Mouse (Mus musculus): Measurements from ENCODE around the gene Wrap53. TPM values are rescaled to one million over a fixed set of nuclear protein-coding genes. Genes with fewer than 3 reads are reported as not detected.

Gene Wrap53
- polyA plus RNA-seq, 1 experiment from 2014 or later = 23.2 TPM

DNA sequence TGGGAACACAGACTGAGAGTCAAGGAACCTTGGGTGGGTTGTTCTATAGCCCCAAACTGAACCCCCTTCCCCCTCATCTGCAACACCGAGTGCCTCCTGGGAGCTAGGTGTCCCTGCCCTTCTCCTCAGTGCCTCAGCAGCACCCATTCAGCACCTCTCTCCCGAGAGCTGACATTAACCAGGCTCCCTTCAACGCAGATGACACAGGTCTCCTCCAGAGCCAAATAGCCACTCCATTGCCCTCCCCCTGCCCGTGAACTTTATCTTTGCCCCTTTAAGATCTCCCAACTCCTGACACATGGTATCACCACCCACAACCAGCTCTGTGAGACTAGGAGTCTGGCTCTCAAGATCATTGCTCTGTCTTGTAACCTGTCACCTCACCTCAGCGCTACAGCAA lies 20.9 kb downstream of the Wrap53 start:
- H3K9me3 ChIP-seq = no peaks in the 10 kb centered on the region
- no peaks in the 10 kb centered on the region; the same call in 1 of the 2 replicates for H3K36me3 ChIP-seq (replicated peaks)
- peak overlapping the region; percentile 90 for H3K9ac ChIP-seq
- H3K4me1 ChIP-seq = peaks cover 73% of the 10 kb centered on the region
- ATAC-seq (replicated peaks) = 0 out of 2 replicates have a peak, but pooled peaks have one; percentile 0
- H3K27ac ChIP-seq = peak overlapping the region; percentile 84
- no peaks in the 10 kb centered on the region for H3K27me3 ChIP-seq (replicated peaks)
- H3K4me2 ChIP-seq = peak overlapping the region; percentile 92
- peak overlapping the region; percentile 74 for H3K4me3 ChIP-seq
- 5% methylated on average over 5 of the region's 5 CpGs for WGBS

DNA sequence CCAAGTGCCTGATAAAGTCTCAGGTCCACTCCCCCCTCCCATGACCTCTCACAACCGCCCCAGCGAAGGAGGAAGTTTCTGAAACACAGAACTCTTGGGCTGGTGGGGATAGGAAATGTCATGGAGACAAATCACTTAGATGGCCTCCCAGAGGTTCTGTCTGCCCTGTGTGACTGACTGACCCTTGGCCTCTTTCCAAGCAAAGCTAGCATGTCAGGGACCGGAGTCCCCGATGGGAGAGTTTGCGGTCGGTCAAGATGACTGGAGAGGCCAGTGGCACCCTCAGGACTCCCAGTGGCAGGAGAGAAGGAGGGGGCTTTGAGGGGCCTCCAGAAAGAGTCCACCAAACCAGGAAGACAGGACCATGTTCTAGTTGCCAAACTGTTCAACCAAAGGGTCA lies 21.3 kb downstream of the Wrap53 start:
- H3K27ac ChIP-seq = peak overlapping the region; percentile 84

DNA sequence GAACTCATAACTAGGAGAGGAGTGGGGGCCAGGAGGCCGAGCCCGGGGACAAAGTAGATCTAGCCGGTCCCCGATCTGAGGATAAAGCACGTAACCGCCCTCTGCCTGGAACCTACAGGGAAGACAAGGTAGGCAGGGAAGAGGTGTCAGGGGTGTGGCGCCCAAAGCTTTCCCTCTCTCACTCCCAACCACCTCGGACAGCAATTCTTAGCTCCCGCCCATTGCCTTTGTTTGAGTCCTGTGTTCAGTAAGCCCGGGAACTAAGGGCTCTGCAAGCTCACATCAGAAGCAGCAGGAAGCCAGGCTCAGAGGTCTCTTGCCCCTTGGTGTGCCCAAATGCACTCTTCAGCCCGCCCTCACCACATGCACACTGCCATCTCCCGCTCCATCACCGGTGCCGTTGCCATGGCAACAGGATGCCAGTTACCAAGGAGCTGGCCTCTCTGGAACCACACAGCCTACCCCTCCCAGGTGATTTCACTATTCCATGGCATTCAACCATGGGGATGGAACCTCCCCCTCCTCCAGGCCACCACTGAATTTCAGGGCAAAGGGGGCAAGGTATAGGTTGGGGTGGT lies 22.6 kb downstream of the Wrap53 start:
- H3K4me3 ChIP-seq = peak overlapping the region; percentile 74
- H3K4me2 ChIP-seq = peak overlapping the region; percentile 92
- H3K27me3 ChIP-seq (replicated peaks) = no peaks in the 10 kb centered on the region
- no peaks in the 10 kb centered on the region; the same call in 1 of the 2 replicates for H3K36me3 ChIP-seq (replicated peaks)
- no peak for ATAC-seq (replicated peaks)
- peak overlapping the region; percentile 90 for H3K9ac ChIP-seq
- H3K9me3 ChIP-seq = no peaks in the 10 kb centered on the region
- peak overlapping the region; percentile 79 for H3K27ac ChIP-seq
- peaks cover 90% of the 10 kb centered on the region for H3K4me1 ChIP-seq
- WGBS = 4% methylated on average over 14 of the region's 14 CpGs

More for the DNA sequence above, 21.3 kb downstream of the Wrap53 start:
- Histone ChIP-seq H3K27me3 (replicated peaks) (no peaks in the 10 kb centered on the region), H3K9ac (peak overlapping the region; percentile 90), H3K4me3 (peak overlapping the region; percentile 74), H3K9me3 (no peaks in the 10 kb centered on the region), H3K4me2 (peak overlapping the region; percentile 92), H3K4me1 (peaks cover 77% of the 10 kb centered on the region), H3K36me3 (replicated peaks) (no peaks in the 10 kb centered on the region; the same call in 1 of the 2 replicates)
- WGBS = 18% methylated on average over 6 of the region's 6 CpGs
- ATAC-seq (replicated peaks) = no peak

DNA sequence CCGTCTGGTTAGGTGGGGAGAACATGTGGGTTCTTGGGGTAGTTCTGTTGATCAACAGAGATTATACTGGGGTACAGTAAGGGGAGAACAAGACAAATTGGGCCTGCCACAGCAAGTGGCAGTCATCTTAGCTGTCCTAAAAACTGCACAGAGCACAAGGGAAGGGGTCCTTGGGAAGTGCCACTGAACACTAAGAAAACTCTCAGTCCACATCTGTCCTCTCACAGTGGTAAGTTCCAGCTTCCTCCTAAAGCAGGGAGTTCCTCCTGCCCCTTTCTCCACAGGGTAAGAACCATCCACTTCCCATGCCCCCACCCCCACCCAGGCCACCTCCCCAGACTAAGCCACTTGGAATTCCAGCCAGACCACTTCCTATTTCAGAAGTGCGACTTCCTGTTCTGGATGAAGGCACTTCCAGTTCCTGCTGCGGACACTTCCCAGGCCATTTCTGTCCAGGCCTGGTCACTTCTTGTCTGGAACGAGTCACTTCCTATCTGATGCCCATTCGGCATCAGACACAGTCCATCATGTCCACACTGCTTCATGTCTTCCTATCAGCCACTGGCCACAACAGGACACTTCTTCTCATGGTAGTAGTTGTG lies 25.4 kb downstream of the Wrap53 start:
- Histone ChIP-seq H3K4me1 (peaks cover 74% of the 10 kb centered on the region), H3K4me2 (no peak overlapping the region), H3K27ac (peak overlapping the region; percentile 69), H3K36me3 (replicated peaks) (no peaks in the 10 kb centered on the region; the same call in 1 of the 2 replicates), H3K9me3 (no peaks in the 10 kb centered on the region), H3K9ac (no peak overlapping the region), H3K27me3 (replicated peaks) (no peaks in the 10 kb centered on the region), H3K4me3 (no peak overlapping the region)
- whole genome bisulfite sequencing = 81% methylated on average over 5 of the region's 5 CpGs
- ATAC-seq (replicated peaks) = no peak

DNA sequence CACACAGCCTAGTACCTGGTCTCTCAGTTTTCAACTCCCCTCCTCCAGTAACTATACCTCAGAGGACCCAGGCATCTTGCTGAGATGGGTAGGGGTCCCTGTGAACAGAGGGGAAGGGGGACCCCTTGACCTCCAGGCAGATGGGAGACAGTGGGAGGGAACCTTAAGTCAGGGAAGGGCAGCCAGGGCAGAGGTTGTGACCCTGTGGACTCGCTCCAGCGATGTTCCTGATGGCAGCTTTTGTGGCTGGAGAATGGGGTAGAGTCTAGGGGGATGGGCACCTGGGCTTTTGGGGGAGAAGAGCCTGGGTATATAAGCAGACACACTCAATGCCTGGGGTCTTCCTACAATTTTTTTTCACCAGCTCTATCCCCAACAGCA lies 26.7 kb downstream of the Wrap53 start:
- Histone ChIP-seq H3K4me2 (peak overlapping the region; percentile 46), H3K36me3 (replicated peaks) (no peaks in the 10 kb centered on the region; the same call in 1 of the 2 replicates), H3K9me3 (no peaks in the 10 kb centered on the region), H3K9ac (peak overlapping the region; percentile 5), H3K27me3 (replicated peaks) (no peaks in the 10 kb centered on the region), H3K27ac (peak overlapping the region; percentile 95), H3K4me3 (peak overlapping the region; percentile 19), H3K4me1 (peaks cover 77% of the 10 kb centered on the region)
- ATAC-seq (replicated peaks) = peak; percentile 5; the same call in 1 of the 2 replicates
- WGBS = 0% methylated on average over 2 of the region's 2 CpGs

DNA sequence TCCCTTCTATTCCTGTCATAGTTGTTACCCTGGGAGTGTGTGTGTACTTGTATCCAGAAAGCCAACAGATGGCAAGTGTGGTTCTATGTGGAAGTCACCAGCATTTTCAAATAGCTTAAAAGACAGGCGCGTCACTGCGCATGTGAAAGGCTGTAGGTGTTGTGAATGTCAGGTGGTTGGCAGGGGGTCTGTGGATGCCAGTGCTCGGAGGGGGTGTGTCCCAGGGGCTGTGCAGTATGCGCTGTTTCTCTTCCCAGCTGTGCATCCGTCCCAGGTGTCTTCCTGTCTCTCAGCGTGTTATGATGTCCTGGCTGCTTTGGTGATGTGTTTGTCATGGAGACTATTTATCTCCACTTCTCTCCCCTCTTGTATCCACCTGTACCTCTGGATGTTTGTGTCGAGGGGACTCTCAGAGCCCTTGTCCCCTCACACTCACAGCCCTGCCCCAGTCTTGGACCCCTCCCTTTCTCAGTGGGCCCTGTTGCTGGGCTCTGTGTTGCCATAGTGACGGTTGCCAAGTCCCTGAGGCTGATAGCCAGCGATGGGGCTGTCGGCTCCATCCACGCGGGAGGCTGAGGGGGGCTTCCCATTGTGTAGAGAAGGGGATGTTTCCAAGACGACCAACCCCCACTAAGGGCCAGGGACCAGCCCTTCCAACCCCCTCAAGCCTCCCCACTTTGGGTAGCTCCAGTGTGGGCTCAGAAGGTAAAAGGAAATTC lies 27.3 kb downstream of the Wrap53 start:
- H3K36me3 ChIP-seq (replicated peaks) = no peaks in the 10 kb centered on the region; the same call in 1 of the 2 replicates
- H3K9me3 ChIP-seq = no peaks in the 10 kb centered on the region
- H3K27me3 ChIP-seq (replicated peaks) = no peaks in the 10 kb centered on the region
- peak overlapping the region; percentile 5 for H3K9ac ChIP-seq
- peak overlapping the region; percentile 46 for H3K4me2 ChIP-seq
- WGBS = 5% methylated on average over 14 of the region's 14 CpGs
- peak overlapping the region; percentile 95 for H3K27ac ChIP-seq
- H3K4me3 ChIP-seq = peak overlapping the region; percentile 19
- H3K4me1 ChIP-seq = peaks cover 77% of the 10 kb centered on the region
- ATAC-seq (replicated peaks) = peak; percentile 90

DNA sequence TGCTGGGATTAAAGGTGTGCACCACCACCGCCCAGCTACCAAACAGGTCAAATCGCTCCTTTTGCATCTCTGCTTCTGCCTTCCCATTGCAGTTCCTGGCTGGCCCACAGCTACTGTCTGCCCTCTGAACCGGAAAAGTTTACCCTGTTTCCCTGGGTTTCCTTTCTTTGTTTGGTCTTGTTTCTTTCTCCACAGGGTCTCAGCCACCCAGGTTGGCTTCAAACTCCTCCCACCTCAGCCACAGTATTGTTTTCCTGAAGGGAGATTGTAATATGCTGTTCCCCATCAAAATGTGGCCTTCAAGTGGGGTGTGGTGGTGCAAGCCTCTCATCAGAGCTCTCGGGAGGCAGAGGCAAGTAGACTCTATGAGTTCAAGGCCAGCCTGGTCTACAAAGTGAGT lies 28.7 kb downstream of the Wrap53 start:
- no peak overlapping the region for H3K9ac ChIP-seq
- H3K9me3 ChIP-seq = no peaks in the 10 kb centered on the region
- H3K4me1 ChIP-seq = peaks cover 76% of the 10 kb centered on the region
- 0 out of 2 replicates have a peak overlapping the region, but pooled peaks have one; percentile 95 for H3K27ac ChIP-seq
- H3K36me3 ChIP-seq (replicated peaks) = no peaks in the 10 kb centered on the region; the same call in 1 of the 2 replicates
- no peak for ATAC-seq (replicated peaks)
- no peak overlapping the region for H3K4me2 ChIP-seq
- WGBS = 59% methylated on average over 4 of the region's 4 CpGs
- H3K4me3 ChIP-seq = no peak overlapping the region
- no peaks in the 10 kb centered on the region for H3K27me3 ChIP-seq (replicated peaks)

DNA sequence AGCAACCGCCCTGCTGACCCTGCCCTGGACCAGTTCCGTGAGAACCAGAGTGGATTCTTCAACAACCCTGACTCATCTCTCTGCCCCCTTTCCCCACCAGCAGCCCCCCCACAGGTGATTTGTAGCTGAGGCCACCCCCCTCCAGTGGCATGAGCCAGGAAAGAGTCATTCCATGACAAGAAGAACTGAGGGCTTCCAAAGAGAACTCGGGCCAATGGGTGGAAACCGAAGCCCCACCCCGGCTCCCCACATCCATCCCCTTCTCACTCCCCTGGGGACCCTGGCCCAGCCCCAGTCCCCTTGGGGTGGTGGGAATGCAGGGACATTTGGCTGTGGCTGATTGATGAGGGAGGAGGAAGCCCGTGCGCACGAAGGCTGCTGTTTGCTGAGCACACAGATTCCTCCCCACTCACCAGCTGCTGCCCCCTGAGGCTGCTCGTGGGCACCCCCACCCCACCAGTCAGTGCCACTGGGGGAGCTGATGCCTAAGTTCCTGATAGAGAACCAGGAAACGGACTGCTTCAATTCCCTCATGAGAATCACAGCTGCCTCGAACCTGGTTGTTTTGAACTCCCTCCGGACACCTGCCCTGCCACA lies 30.9 kb downstream of the Wrap53 start, which contains the start of gene Dnah2:
TSS of gene Dnah2 (minus strand) at position 51 of the 597 bp plus-strand sequence.
- 53% methylated on average over 12 of the region's 12 CpGs for WGBS
- Histone ChIP-seq H3K27ac (peak within 1 kb of the TSS; percentile 96), H3K4me3 (0 out of 2 replicates have a peak within 1 kb of the TSS, but pooled peaks have one; percentile 44), H3K9me3 (no peaks in the 10 kb centered on the region), H3K4me2 (peak within 1 kb of the TSS; percentile 79), H3K27me3 (replicated peaks) (no peaks in the 10 kb centered on the region), H3K9ac (peak within 1 kb of the TSS; percentile 18; the same call in 1 of the 2 replicates), H3K4me1 (peaks cover 76% of the 10 kb centered on the region), H3K36me3 (replicated peaks) (no peaks in the 10 kb centered on the region)
- ATAC-seq (replicated peaks) = no peak

DNA sequence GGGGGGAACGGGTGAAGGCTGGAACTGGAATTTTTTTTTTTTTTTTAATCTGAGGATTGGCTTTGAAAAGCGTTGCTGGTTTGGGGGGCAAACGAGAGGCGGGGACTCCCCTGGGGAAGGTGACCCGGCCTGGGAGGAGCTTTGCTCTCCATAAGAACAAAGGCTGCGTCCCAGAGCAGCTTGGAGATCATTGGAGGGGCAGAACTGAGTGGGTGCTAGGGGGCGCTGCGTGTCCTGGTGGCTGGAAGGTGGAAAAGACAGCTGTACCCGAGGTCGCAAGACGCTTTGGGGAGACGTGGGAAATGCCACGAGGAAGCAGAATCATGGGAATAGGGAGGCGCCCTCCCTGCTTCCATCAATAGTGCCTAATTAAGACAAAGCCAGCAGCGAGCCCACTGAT lies 33.0 kb downstream of the Wrap53 start:
- WGBS = 3% methylated on average over 15 of the region's 15 CpGs
- Histone ChIP-seq H3K9me3 (no peaks in the 10 kb centered on the region), H3K4me1 (peaks cover 70% of the 10 kb centered on the region), H3K4me2 (peak overlapping the region; percentile 79), H3K36me3 (replicated peaks) (no peaks in the 10 kb centered on the region), H3K27ac (peak overlapping the region; percentile 96), H3K9ac (peak overlapping the region; percentile 43), H3K27me3 (replicated peaks) (no peaks in the 10 kb centered on the region), H3K4me3 (peak overlapping the region; percentile 44)
- ATAC-seq (replicated peaks) = peak; percentile 25

DNA sequence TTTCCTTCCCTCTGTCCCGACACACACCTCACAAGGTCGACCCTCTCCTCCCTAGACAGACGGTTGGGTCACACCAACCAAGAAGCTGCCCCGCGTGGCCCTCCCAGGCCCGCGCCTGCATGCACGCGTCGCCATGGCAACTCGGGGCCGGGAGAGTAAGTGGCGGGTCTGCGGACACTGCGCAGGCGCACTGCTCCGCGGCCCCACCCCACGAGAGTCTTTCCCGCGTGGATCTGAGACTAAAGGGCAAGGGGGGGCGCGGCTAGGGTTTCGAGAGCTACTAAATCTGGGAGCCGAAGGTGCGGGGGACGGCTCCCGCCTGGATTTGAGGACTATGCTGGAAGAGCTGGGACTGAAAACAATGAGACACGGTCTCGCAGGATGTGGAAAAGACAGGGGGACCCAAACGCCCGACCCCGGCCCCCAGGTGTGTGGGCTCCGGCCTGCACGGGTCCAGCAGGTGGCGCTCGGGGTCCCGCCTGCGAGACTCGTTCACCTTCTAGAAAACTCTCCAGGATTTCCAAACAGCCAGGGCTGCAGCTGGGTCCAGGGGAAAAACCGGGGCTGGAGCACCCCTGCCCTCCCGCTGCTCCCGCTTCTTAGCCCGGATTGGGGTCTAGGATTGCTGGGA lies 33.5 kb downstream of the Wrap53 start:
- Histone ChIP-seq H3K36me3 (replicated peaks) (no peaks in the 10 kb centered on the region), H3K9ac (peak overlapping the region; percentile 43), H3K27ac (peak overlapping the region; percentile 96), H3K27me3 (replicated peaks) (no peaks in the 10 kb centered on the region), H3K9me3 (no peaks in the 10 kb centered on the region), H3K4me3 (peak overlapping the region; percentile 44), H3K4me2 (peak overlapping the region; percentile 79), H3K4me1 (peaks cover 69% of the 10 kb centered on the region)
- WGBS = under 1% methylated on average over 44 of the region's 44 CpGs
- ATAC-seq (replicated peaks) = peak; percentile 74

DNA sequence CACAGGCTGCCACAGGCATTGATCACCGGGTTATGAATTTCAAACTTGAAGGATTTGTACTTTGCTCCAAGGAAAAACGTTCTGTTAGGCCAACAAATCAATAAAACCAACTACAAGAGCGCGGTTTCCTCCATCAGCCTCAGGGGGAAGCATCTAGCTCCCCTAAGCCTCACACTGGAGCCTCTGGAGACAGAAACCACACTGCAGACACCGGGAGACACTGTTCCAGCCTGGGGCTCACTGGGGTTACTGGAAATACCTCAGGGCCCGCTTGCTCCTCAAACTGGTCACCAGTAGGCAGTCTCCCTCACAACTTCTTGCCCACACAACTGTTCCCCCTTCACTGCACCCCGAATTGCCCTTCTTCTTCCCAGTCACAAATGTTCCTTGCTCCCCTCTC lies 34.1 kb downstream of the Wrap53 start:
- Histone ChIP-seq H3K27ac (peak overlapping the region; percentile 96), H3K27me3 (replicated peaks) (no peaks in the 10 kb centered on the region), H3K4me3 (peak overlapping the region; percentile 44), H3K4me1 (peaks cover 69% of the 10 kb centered on the region), H3K9ac (peak overlapping the region; percentile 43), H3K9me3 (no peaks in the 10 kb centered on the region), H3K36me3 (replicated peaks) (no peaks in the 10 kb centered on the region), H3K4me2 (peak overlapping the region; percentile 79)
- ATAC-seq (replicated peaks) = 0 out of 2 replicates have a peak, but pooled peaks have one; percentile 8
- 8% methylated on average over 7 of the region's 7 CpGs for WGBS
